Comparison of ENCODE assay signal across 20 mouse cellular contexts in genomic region chr1:185216762-185217161, GRCm38 (mm10). TPM values are rescaled to one million over a fixed set of nuclear protein-coding genes. Genes with fewer than 3 reads are reported as not detected.
A peak's percentile ranks its signal among the peaks of the same experiment; 100 is the strongest.
DNase-seq lines count a peak whose midpoint lies in the region; ATAC-seq lines count a peak whose summit lies in the region.
"Had no signal": no experiment of that assay in that cellular context is flagged by ENCODE, and none has a peak within 500 bp of the region (broad histone marks: within the 10 kb centered on the region; RNA-seq: fewer than 3 reads in every experiment).

No protein-coding gene starts in this region.

- peak; percentile 92 for ATAC-seq in kidney, embryonic 15.5 days (replicated peaks; ENCODE audit: low FRiP score)
- ATAC-seq in intestine, embryonic 16.5 days = peak; percentile 78
- ATAC-seq in limb, embryonic 12.5 days (ENCODE audit: insufficient number of reproducible peaks, insufficient read depth, low FRiP score, low TSS enrichment, low read depth) = no peak
- ATAC-seq: forebrain, embryonic 16.5 days; midbrain, embryonic 13.5 days had no signal

- H3K4me1 ChIP-seq in kidney, embryonic 15.5 days = peaks cover 18% of the 10 kb centered on the region
- peaks cover 10% of the 10 kb centered on the region for H3K4me1 ChIP-seq in intestine, embryonic 16.5 days (ENCODE audit: control insufficient read depth, insufficient read depth, low read length)
- H3K4me1 ChIP-seq in limb, embryonic 12.5 days (replicated peaks) = peaks cover 27% of the 10 kb centered on the region
- H3K4me1 ChIP-seq: hindbrain, embryonic 12.5 days had no signal

- no peak overlapping the region for H3K4me3 ChIP-seq in kidney, embryonic 15.5 days (replicated peaks)
- no peak overlapping the region for H3K4me3 ChIP-seq in intestine, embryonic 16.5 days (ENCODE audit: low read length)
- no peak overlapping the region for H3K4me3 ChIP-seq in limb, embryonic 12.5 days (replicated peaks)
- H3K4me3 ChIP-seq: embryonic facial prominence, embryonic 12.5 days; gastrocnemius, adult 2 months; heart, embryonic 15.5 days; hindbrain, embryonic 12.5 days; midbrain, embryonic 13.5 days had no signal

- no peaks in the 10 kb centered on the region for H3K9me3 ChIP-seq in kidney, embryonic 15.5 days (replicated peaks)
- no peaks in the 10 kb centered on the region for H3K9me3 ChIP-seq in intestine, embryonic 16.5 days (ENCODE audit: control insufficient read depth, low read length)
- no peaks in the 10 kb centered on the region for H3K9me3 ChIP-seq in limb, embryonic 12.5 days
- H3K9me3 ChIP-seq: embryonic facial prominence, embryonic 12.5 days; heart, embryonic 15.5 days; hindbrain, embryonic 12.5 days; midbrain, embryonic 13.5 days had no signal

- H3K27ac ChIP-seq in kidney, embryonic 15.5 days = peak overlapping the region; percentile 71
- no peak overlapping the region for H3K27ac ChIP-seq in intestine, embryonic 16.5 days (ENCODE audit: low read length)
- H3K27ac ChIP-seq in limb, embryonic 12.5 days = peak overlapping the region; percentile 35; the same call in 1 of the 2 replicates
- H3K27ac ChIP-seq: embryonic facial prominence, embryonic 12.5 days; gastrocnemius, adult 2 months; heart, embryonic 15.5 days; hindbrain, embryonic 12.5 days; midbrain, embryonic 13.5 days had no signal

- H3K9ac ChIP-seq in kidney, embryonic 15.5 days = no peak overlapping the region
- no peak overlapping the region for H3K9ac ChIP-seq in intestine, embryonic 16.5 days (ENCODE audit: low read depth, low read length)
- no peak overlapping the region for H3K9ac ChIP-seq in limb, embryonic 12.5 days (replicated peaks)
- H3K9ac ChIP-seq: embryonic facial prominence, embryonic 12.5 days; heart, embryonic 15.5 days; hindbrain, embryonic 12.5 days; lung, embryonic 14.5 days; midbrain, embryonic 13.5 days had no signal

- DNase-seq in kidney, postnatal 10 days = no peak
- DNase-seq in mesoderm, embryonic 11.5 days (ENCODE audit: low read depth, low spot score) = peak; percentile 32
- no peak for DNase-seq in cerebellum, postnatal 25 days
- no peak for DNase-seq in right cerebral cortex, postnatal 36 days (ENCODE audit: low spot score in 2 of 2)
- DNase-seq: cerebellum, postnatal 10 days; gastrocnemius, adult 2 months; heart, adult 11 months; layer of hippocampus, postnatal 36 days; lung, embryonic 14.5 days; lung, postnatal 4 days; spleen, adult 18-20 months; thymus, adult 2 months had no signal

- peaks cover 13% of the 10 kb centered on the region for H3K36me3 ChIP-seq in kidney, embryonic 15.5 days
- H3K36me3 ChIP-seq in intestine, embryonic 16.5 days (ENCODE audit: control insufficient read depth, insufficient read depth, low read length) = peaks cover 3% of the 10 kb centered on the region; the same call in 1 of the 2 replicates
- peaks cover 7% of the 10 kb centered on the region for H3K36me3 ChIP-seq in limb, embryonic 12.5 days
- H3K36me3 ChIP-seq: embryonic facial prominence, embryonic 12.5 days had no signal

- no peaks in the 10 kb centered on the region for H3K27me3 ChIP-seq in kidney, embryonic 15.5 days
- H3K27me3 ChIP-seq in intestine, embryonic 16.5 days (replicated peaks; ENCODE audit: control insufficient read depth, insufficient read depth, low read length) = no peaks in the 10 kb centered on the region
- H3K27me3 ChIP-seq in limb, embryonic 12.5 days = no peaks in the 10 kb centered on the region
- H3K27me3 ChIP-seq: embryonic facial prominence, embryonic 12.5 days; heart, embryonic 15.5 days; hindbrain, embryonic 12.5 days; midbrain, embryonic 13.5 days had no signal

- no peak overlapping the region; the same call in 1 of the 2 replicates for H3K4me2 ChIP-seq in kidney, embryonic 15.5 days
- H3K4me2 ChIP-seq in intestine, embryonic 16.5 days (ENCODE audit: low read depth, low read length) = no peak overlapping the region
- no peak overlapping the region for H3K4me2 ChIP-seq in limb, embryonic 12.5 days
- H3K4me2 ChIP-seq: embryonic facial prominence, embryonic 12.5 days; heart, embryonic 15.5 days; hindbrain, embryonic 12.5 days; lung, embryonic 14.5 days; midbrain, embryonic 13.5 days had no signal

- WGBS in kidney, embryonic 15.5 days = 7% methylated on average over 2 of the region's 2 CpGs
- WGBS in intestine, embryonic 16.5 days = 27% methylated on average over 2 of the region's 2 CpGs
- 17% methylated on average over 2 of the region's 2 CpGs for WGBS in limb, embryonic 12.5 days

RNA-seq across cellular contexts. Expression of gene Rab3gap2, which starts 12.8 kb away (rescaled TPM):
- 20.2 and 20.9 TPM in 2 replicates for polyA plus RNA-seq in kidney, embryonic 15.5 days (2015; fragmentation: Nextera tagmentation; extraction: Ambion mirVana)
- 25.4 and 27.3 TPM in 2 replicates for polyA plus RNA-seq in intestine, embryonic 16.5 days (2015; fragmentation: Nextera tagmentation; extraction: Ambion mirVana)
- polyA plus RNA-seq in limb, embryonic 12.5 days (2016; fragmentation: Nextera tagmentation; extraction: Ambion mirVana) = 24.6 and 24.7 TPM in 2 replicates
